8 mouse cellular contexts compared by ENCODE assay signal in the genomic region with DNA sequence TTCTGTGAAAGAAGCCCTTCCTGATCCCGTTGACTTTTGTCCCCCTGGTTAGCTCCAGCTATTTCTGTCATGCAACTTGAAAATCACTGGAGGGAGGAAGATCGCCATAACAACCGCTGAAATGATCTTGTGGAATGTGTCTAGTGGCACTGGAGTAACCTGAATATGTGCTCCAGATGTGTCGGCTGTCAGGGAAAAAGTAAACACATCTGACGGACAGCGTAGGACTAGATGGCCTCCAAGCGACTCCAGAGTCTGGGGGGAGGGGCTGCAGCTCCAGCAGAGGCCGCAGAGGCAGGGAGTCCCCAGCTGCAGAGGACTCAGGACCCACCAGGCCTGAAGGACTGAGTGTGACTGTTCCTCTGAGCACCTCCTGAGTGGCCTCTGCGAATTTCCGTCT. TPM values are rescaled to one million over a fixed set of nuclear protein-coding genes. Genes with fewer than 3 reads are reported as not detected.
DNase-seq lines count a peak whose midpoint lies in the region; ATAC-seq lines count a peak whose summit lies in the region.

No protein-coding gene starts in this region.

- no peaks in the 10 kb centered on the region for H3K36me3 ChIP-seq in heart, embryonic 16.5 days (ENCODE audit: control insufficient read depth, insufficient read depth)
- H3K36me3 ChIP-seq in midbrain, embryonic 13.5 days = no peaks in the 10 kb centered on the region

- peak; percentile 49; the same call in 1 of the 2 replicates for ATAC-seq in heart, embryonic 16.5 days (replicated peaks; ENCODE audit: extremely low read depth, insufficient read depth, low FRiP score)
- ATAC-seq in midbrain, embryonic 13.5 days = peak; percentile 72

- peak; percentile 10 for DNase-seq in left cerebral cortex, postnatal 4 days
- DNase-seq in left cerebral cortex, postnatal 14 days (ENCODE audit: low spot score in 2 of 2) = no peak
- peak; percentile 43 to 56 for DNase-seq in kidney, postnatal 25 days
- no peak for DNase-seq in c-Kit-positive CD71-positive TER-119-positive erythroid progenitor cells, embryonic 14.5 days (ENCODE audit: low spot score)
- no peak for DNase-seq in thymus, adult 18-20 months
- DNase-seq in spleen, postnatal 10 days (ENCODE audit: low spot score in 2 of 2) = no peak

- H3K4me2 ChIP-seq in heart, embryonic 16.5 days (ENCODE audit: low read depth, low read length) = peak overlapping the region; percentile 62
- peak overlapping the region; percentile 31 for H3K4me2 ChIP-seq in midbrain, embryonic 13.5 days (replicated peaks)

- intact Hi-C loops in left cerebral cortex, postnatal 4 days (cut with DNase I) = no loop called here
- intact Hi-C loops in left cerebral cortex, postnatal 14 days (cut with DNase I) = no loop called here

- H3K27me3 ChIP-seq in heart, embryonic 16.5 days (ENCODE audit: control insufficient read depth, insufficient read depth, low read length) = no peaks in the 10 kb centered on the region
- peaks cover 35% of the 10 kb centered on the region for H3K27me3 ChIP-seq in midbrain, embryonic 13.5 days

- 4% methylated on average over 10 of the region's 10 CpGs for WGBS in heart, embryonic 16.5 days
- under 1% methylated on average over 10 of the region's 10 CpGs for WGBS in midbrain, embryonic 13.5 days

- no peaks in the 10 kb centered on the region for H3K9me3 ChIP-seq in heart, embryonic 16.5 days (replicated peaks; ENCODE audit: control insufficient read depth, low read length)
- no peaks in the 10 kb centered on the region for H3K9me3 ChIP-seq in midbrain, embryonic 13.5 days

- no peak overlapping the region for H3K27ac ChIP-seq in heart, embryonic 16.5 days (ENCODE audit: low read length)
- no peak overlapping the region for H3K27ac ChIP-seq in midbrain, embryonic 13.5 days

- peaks cover 6% of the 10 kb centered on the region; the same call in 1 of the 2 replicates for H3K4me1 ChIP-seq in heart, embryonic 16.5 days (ENCODE audit: control insufficient read depth, insufficient read depth, low read length)
- H3K4me1 ChIP-seq in midbrain, embryonic 13.5 days (replicated peaks) = peaks cover 21% of the 10 kb centered on the region

- H3K9ac ChIP-seq in heart, embryonic 16.5 days (ENCODE audit: low read length) = no peak overlapping the region; the same call in 1 of the 2 replicates
- no peak overlapping the region for H3K9ac ChIP-seq in midbrain, embryonic 13.5 days (replicated peaks)

- peak overlapping the region; percentile 38 for H3K4me3 ChIP-seq in heart, embryonic 16.5 days (ENCODE audit: low read length)
- no peak overlapping the region for H3K4me3 ChIP-seq in midbrain, embryonic 13.5 days (replicated peaks)

RNA-seq across cellular contexts. Expression of a gene that starts 37.4 kb away (rescaled TPM):
- total RNA-seq in left cerebral cortex, postnatal 4 days (2021) = 1 to 10 TPM; 3.4 to 5.3 TPM
- 1 to 10 TPM; 2.4 to 3.0 TPM for total RNA-seq in left cerebral cortex, postnatal 14 days (2021)
- polyA plus RNA-seq in heart, embryonic 16.5 days (2015; fragmentation: Nextera tagmentation; extraction: Ambion mirVana) = 0.92 and 1.1 TPM in 2 replicates
- 18.7 and 19.4 TPM in 2 replicates for polyA plus RNA-seq in midbrain, embryonic 13.5 days (2015; fragmentation: Nextera tagmentation; extraction: Ambion mirVana)

Comparison
In these comparisons a context has a peak if more than half of its experiments do, and no peak if none do; other contexts are left out.
1. DNase-seq: peak in left cerebral cortex, postnatal 4 days (single experiment) and kidney, postnatal 25 days (2 of 2); none in left cerebral cortex, postnatal 14 days (0 of 2), c-Kit-positive CD71-positive TER-119-positive erythroid progenitor cells, embryonic 14.5 days (single experiment), thymus, adult 18-20 months (0 of 2) and spleen, postnatal 10 days (0 of 2).